Mouse (Mus musculus) bone marrow, adult 2 months (tissue): ENCODE measurements at regions not wholly inside any gene's neighbourhood (a gene's known extent, or its start where the extent isn't known, plus 50 kb on each side); places are given as distances from the start of the nearest gene placed in this dataset.

ENCODE experiments used
- H3K27ac ChIP-seq: fragments of 200-500 bp; 2 replicates; pipeline ENCODE4 v1.5.1; 2012; ENCODE audit warnings: low read depth, mild to moderate bottlenecking, control low read depth, inconsistent platforms, low read length; ENCODE audit not compliant: control insufficient read depth, poor library complexity, insufficient read depth
- H3K4me1 ChIP-seq: fragments of 200-500 bp; 2 replicates; pipeline ENCODE4 v1.6.1; 2011; ENCODE audit warnings: low read length; ENCODE audit not compliant: control insufficient read depth, insufficient read depth
- H3K4me3 ChIP-seq: fragments of 200-500 bp; replicated peaks from 2 replicates; pipeline ENCODE3; 2011; ENCODE audit warnings: mild to moderate bottlenecking, low read depth, low read length, control low read depth; ENCODE audit not compliant: control insufficient read depth
- CTCF ChIP-seq: fragments of 200-500 bp; IDR thresholded peaks from 2 replicates; pipeline ENCODE4 v1.5.1; 2011; ENCODE audit warnings: low read length, control low read depth; ENCODE audit not compliant: control insufficient read depth, insufficient read depth
- POLR2A ChIP-seq: fragments of 200-500 bp; IDR thresholded peaks from 2 replicates; pipeline ENCODE4 v1.6.1; 2011; ENCODE audit warnings: low read depth, mild to moderate bottlenecking, control low read depth, low read length, borderline replicate concordance; ENCODE audit not compliant: control insufficient read depth
- WGBS: fragments of 180-500 bp; shearing (Covaris S2); methylation state at CpG from one replicate; pipeline ENCODE4 v1.1.7; 2018; 5-methylcytosine and 5-hydroxymethylcytosine counted together

GRCm38 (mm10) chr12:77952492-77952891 is 241.6 kb upstream of the Gm6657 start:
- no peak overlapping the region for H3K27ac ChIP-seq
- 61% methylated on average over 2 of the region's 2 CpGs for WGBS

GRCm38 (mm10) chr12:77962631-77963030 is 231.4 kb upstream of the Gm6657 start:
- TF ChIP-seq POLR2A (no peak), CTCF (no peak)
- H3K4me3 ChIP-seq: no peak overlapping the region
- no peaks in the 10 kb centered on the region for H3K4me1 ChIP-seq
- 86% methylated on average over 6 of the region's 6 CpGs for WGBS
- H3K27ac ChIP-seq: no peak overlapping the region

More at GRCm38 (mm10) chr12:77952492-77952891, 241.6 kb upstream of the Gm6657 start:
- Histone ChIP-seq H3K4me3 (no peak overlapping the region), H3K4me1 (no peaks in the 10 kb centered on the region)
- no peak for TF ChIP-seq POLR2A
- TF ChIP-seq CTCF: no peak

- TF ChIP-seq CTCF: no peak
- TF ChIP-seq POLR2A: no peak
- no peaks in the 10 kb centered on the region for H3K4me1 ChIP-seq
- H3K4me3 ChIP-seq: no peak overlapping the region
- H3K27ac ChIP-seq: no peak overlapping the region
- WGBS: 68% methylated on average over 3 of the region's 3 CpGs
Observed at GRCm38 (mm10) chr12:77968543-77968942, 225.5 kb upstream of the Gm6657 start.

- 74% methylated on average over 1 of the region's 1 CpGs for WGBS
Observed at GRCm38 (mm10) chr12:77970026-77970425, 224.0 kb upstream of the Gm6657 start.

GRCm38 (mm10) chr12:77972165-77972564 is 221.9 kb upstream of the Gm6657 start:
- Histone ChIP-seq H3K4me3 (no peak overlapping the region), H3K4me1 (no peaks in the 10 kb centered on the region), H3K27ac (no peak overlapping the region)
- WGBS: 82% methylated on average over 4 of the region's 4 CpGs
- TF ChIP-seq POLR2A (no peak), CTCF (no peak)

More at GRCm38 (mm10) chr12:77970026-77970425, 224.0 kb upstream of the Gm6657 start:
- Histone ChIP-seq H3K4me3 (no peak overlapping the region), H3K27ac (no peak overlapping the region), H3K4me1 (no peaks in the 10 kb centered on the region)
- TF ChIP-seq CTCF: no peak
- no peak for TF ChIP-seq POLR2A

GRCm38 (mm10) chr12:77976952-77977351 is 217.1 kb upstream of the Gm6657 start:
- Histone ChIP-seq H3K4me3 (no peak overlapping the region), H3K27ac (no peak overlapping the region), H3K4me1 (no peaks in the 10 kb centered on the region)
- WGBS: 69% methylated on average over 2 of the region's 2 CpGs
- TF ChIP-seq CTCF (no peak), POLR2A (no peak)

GRCm38 (mm10) chr12:77986738-77987137 is 207.3 kb upstream of the Gm6657 start:
- Histone ChIP-seq H3K4me3 (no peak overlapping the region), H3K27ac (no peak overlapping the region), H3K4me1 (no peaks in the 10 kb centered on the region)
- 70% methylated on average over 8 of the region's 8 CpGs for WGBS
- TF ChIP-seq CTCF (no peak), POLR2A (no peak)

GRCm38 (mm10) chr12:77989766-77990165 is 204.3 kb upstream of the Gm6657 start:
- no peak overlapping the region for H3K4me3 ChIP-seq
- TF ChIP-seq CTCF (no peak), POLR2A (no peak)

GRCm38 (mm10) chr12:77991627-77992026 is 202.4 kb upstream of the Gm6657 start:
- Histone ChIP-seq H3K27ac (no peak overlapping the region), H3K4me1 (no peaks in the 10 kb centered on the region), H3K4me3 (no peak overlapping the region)
- 69% methylated on average over 6 of the region's 6 CpGs for WGBS
- TF ChIP-seq CTCF (no peak), POLR2A (no peak)

More at GRCm38 (mm10) chr12:77989766-77990165, 204.3 kb upstream of the Gm6657 start:
- H3K4me1 ChIP-seq: no peaks in the 10 kb centered on the region
- H3K27ac ChIP-seq: no peak overlapping the region
- WGBS: 75% methylated on average over 3 of the region's 3 CpGs

GRCm38 (mm10) chr12:77994176-77994575 is 199.9 kb upstream of the Gm6657 start:
- WGBS: 51% methylated on average over 5 of the region's 5 CpGs
- no peak for TF ChIP-seq CTCF
- TF ChIP-seq POLR2A: no peak
- Histone ChIP-seq H3K4me3 (no peak overlapping the region), H3K27ac (no peak overlapping the region), H3K4me1 (no peaks in the 10 kb centered on the region; the same call in 1 of the 2 replicates)
